Mouse (Mus musculus) CD4-positive, CD25-positive, alpha-beta regulatory T cell, adult 2 months (primary cell): Measurements from ENCODE around the gene Nadk.

ENCODE experiments used
- DNase-seq: peaks from one replicate; pipeline ENCODE4 v3.0.0-alpha.2; 2012; ENCODE audit warnings: low read depth, low spot score

Gene Nadk

GRCm38 (mm10) chr4:155561661-155562442, at the start of gene Nadk:
Gene Nadk (plus strand): TSS chr4:155562378.
- peak; percentile 35 for DNase-seq

- no peak for DNase-seq
Measured at GRCm38 (mm10) chr4:155514810-155515209, 47.4 kb upstream of the Nadk start.

- peak; percentile 23 for DNase-seq
Measured at GRCm38 (mm10) chr4:155517948-155518517, 44.1 kb upstream of the Nadk start.

- no peak for DNase-seq
Measured at GRCm38 (mm10) chr4:155522327-155522726, 39.9 kb upstream of the Nadk start.

GRCm38 (mm10) chr4:155525751-155526150, 36.4 kb upstream of the Nadk start:
- no peak for DNase-seq

- no peak for DNase-seq
Measured at GRCm38 (mm10) chr4:155529294-155529693, 32.9 kb upstream of the Nadk start.

GRCm38 (mm10) chr4:155549993-155550392, 12.2 kb upstream of the Nadk start:
- DNase-seq = no peak

GRCm38 (mm10) chr4:155550446-155550845, 11.7 kb upstream of the Nadk start:
- DNase-seq = no peak

- DNase-seq = no peak
Measured at GRCm38 (mm10) chr4:155551073-155551472, 11.1 kb upstream of the Nadk start.

GRCm38 (mm10) chr4:155552917-155553532, 9.2 kb upstream of the Nadk start:
- no peak for DNase-seq

GRCm38 (mm10) chr4:155554880-155555279, 7.3 kb upstream of the Nadk start:
- DNase-seq = no peak

GRCm38 (mm10) chr4:155555464-155555863, 6.7 kb upstream of the Nadk start:
- DNase-seq = no peak

GRCm38 (mm10) chr4:155559454-155559853, 2.7 kb upstream of the Nadk start:
- DNase-seq = peak; percentile 54

- no peak for DNase-seq
Measured at GRCm38 (mm10) chr4:155560932-155561331, 1.2 kb upstream of the Nadk start.

GRCm38 (mm10) chr4:155562725-155563399, 684 bp downstream of the Nadk start:
- DNase-seq = peak; percentile 47

GRCm38 (mm10) chr4:155563400-155564231, 1.4 kb downstream of the Nadk start:
- peak; percentile 98 for DNase-seq

GRCm38 (mm10) chr4:155564315-155565069, 2.3 kb downstream of the Nadk start:
- no peak for DNase-seq

- no peak for DNase-seq
Measured at GRCm38 (mm10) chr4:155566555-155566954, 4.4 kb downstream of the Nadk start.

GRCm38 (mm10) chr4:155568170-155568569, 6.0 kb downstream of the Nadk start:
- peak; percentile 78 for DNase-seq

- no peak for DNase-seq
Measured at GRCm38 (mm10) chr4:155568632-155569370, 6.6 kb downstream of the Nadk start.
